Comparison of ENCODE assay signal across 27 mouse cellular contexts in genomic region chr9:111448976-111449375, GRCm38 (mm10). TPM values are rescaled to one million over a fixed set of nuclear protein-coding genes. Genes with fewer than 3 reads are reported as not detected.
DNase-seq lines count a peak whose midpoint lies in the region; ATAC-seq and TF ChIP-seq lines count a peak whose summit lies in the region.
"Had no signal": no experiment of that assay in that cellular context is flagged by ENCODE, and none has a peak within 500 bp of the region (broad histone marks: within the 10 kb centered on the region; RNA-seq: fewer than 3 reads in every experiment).

No protein-coding gene starts in this region.

- peak; percentile 36 to 58 for DNase-seq in kidney, postnatal 25 days
- DNase-seq in thymus, postnatal 36 days: no peak
- DNase-seq in urinary bladder, postnatal 36 days (ENCODE audit: low spot score in 2 of 2): no peak
- DNase-seq: adrenal gland, postnatal 14 days; cerebellum, adult 11-12 months; cerebellum, adult 9-10 months; cerebellum, postnatal 36 days; embryo, embryonic 11 days; gastrocnemius, adult 2 months; gastrocnemius, postnatal 25 days; heart, postnatal 10 days; heart, postnatal 4 days had no signal

- no peak for TF ChIP-seq CTCF in intestine, postnatal 0 days (IDR thresholded peaks at IDR 0.05; ENCODE audit: low read depth)

- H3K4me1 ChIP-seq in intestine, embryonic 16.5 days (ENCODE audit: control insufficient read depth, insufficient read depth, low read length): 0 out of 2 replicates have a peak, but pooled peaks cover 2% of the 10 kb centered on the region
- no peaks in the 10 kb centered on the region for H3K4me1 ChIP-seq in intestine, embryonic 15.5 days (replicated peaks)
- 0 out of 2 replicates have a peak, but pooled peaks cover 4% of the 10 kb centered on the region for H3K4me1 ChIP-seq in intestine, postnatal 0 days (replicated peaks; ENCODE audit: control insufficient read depth, insufficient read depth, low read length)
- H3K4me1 ChIP-seq in kidney, embryonic 16.5 days (ENCODE audit: insufficient read depth, low read length): peaks cover 12% of the 10 kb centered on the region; the same call in 1 of the 2 replicates
- H3K4me1 ChIP-seq: embryonic facial prominence, embryonic 15.5 days; forebrain, embryonic 10.5 days; hindbrain, embryonic 12.5 days had no signal

- peak; percentile 53; the same call in 1 of the 2 replicates for ATAC-seq in intestine, embryonic 16.5 days
- no peak for ATAC-seq in intestine, embryonic 15.5 days
- peak; percentile 50; the same call in 1 of the 2 replicates for ATAC-seq in intestine, postnatal 0 days
- ATAC-seq in kidney, embryonic 16.5 days (ENCODE audit: low FRiP score, low TSS enrichment): peak; percentile 63; the same call in 1 of the 2 replicates
- no peak for ATAC-seq in monocyte, adult 5-6 weeks (replicated peaks; ENCODE audit: insufficient number of reproducible peaks, low FRiP score, low TSS enrichment, poor library complexity, severe bottlenecking)
- ATAC-seq: activated CD4-positive, CD25-positive, alpha-beta regulatory T cell, adult 4 months; forebrain, embryonic 14.5 days; Patski had no signal

- no peak overlapping the region for H3K4me3 ChIP-seq in intestine, embryonic 16.5 days (ENCODE audit: low read length)
- no peak overlapping the region for H3K4me3 ChIP-seq in intestine, embryonic 15.5 days (replicated peaks)
- H3K4me3 ChIP-seq in intestine, postnatal 0 days (ENCODE audit: low read depth, low read length): no peak overlapping the region
- no peak overlapping the region for H3K4me3 ChIP-seq in kidney, embryonic 16.5 days (ENCODE audit: low read length)
- H3K4me3 ChIP-seq: embryonic facial prominence, embryonic 15.5 days; erythroblast, embryonic 14.5 days; forebrain, embryonic 10.5 days; gastrocnemius, adult 2 months; heart, embryonic 10.5 days; hindbrain, embryonic 12.5 days had no signal

- no peak overlapping the region for H3K27ac ChIP-seq in intestine, embryonic 16.5 days (ENCODE audit: low read length)
- H3K27ac ChIP-seq in intestine, embryonic 15.5 days: no peak overlapping the region
- no peak overlapping the region for H3K27ac ChIP-seq in intestine, postnatal 0 days (ENCODE audit: low read depth, low read length)
- H3K27ac ChIP-seq in kidney, embryonic 16.5 days (ENCODE audit: low read length): peak overlapping the region; percentile 46; the same call in 1 of the 2 replicates
- H3K27ac ChIP-seq: embryonic facial prominence, embryonic 15.5 days; forebrain, embryonic 10.5 days; gastrocnemius, adult 2 months; heart, embryonic 10.5 days; hindbrain, embryonic 12.5 days had no signal

- H3K9me3 ChIP-seq in intestine, embryonic 16.5 days (ENCODE audit: control insufficient read depth, low read length): no peaks in the 10 kb centered on the region
- no peaks in the 10 kb centered on the region for H3K9me3 ChIP-seq in intestine, embryonic 15.5 days
- no peaks in the 10 kb centered on the region for H3K9me3 ChIP-seq in intestine, postnatal 0 days (ENCODE audit: control insufficient read depth)
- no peaks in the 10 kb centered on the region for H3K9me3 ChIP-seq in kidney, embryonic 16.5 days (ENCODE audit: low read length)
- H3K9me3 ChIP-seq: embryonic facial prominence, embryonic 15.5 days; forebrain, embryonic 10.5 days; heart, embryonic 10.5 days; hindbrain, embryonic 12.5 days had no signal

- no peak overlapping the region for H3K9ac ChIP-seq in intestine, embryonic 16.5 days (ENCODE audit: low read depth, low read length)
- no peak overlapping the region for H3K9ac ChIP-seq in intestine, embryonic 15.5 days
- H3K9ac ChIP-seq in intestine, postnatal 0 days (ENCODE audit: low read depth, low read length): no peak overlapping the region
- H3K9ac ChIP-seq in kidney, embryonic 16.5 days (replicated peaks; ENCODE audit: low read length): no peak overlapping the region
- H3K9ac ChIP-seq: embryonic facial prominence, embryonic 15.5 days; hindbrain, embryonic 12.5 days had no signal

- WGBS in intestine, embryonic 16.5 days: 69% methylated on average over 2 of the region's 2 CpGs
- 74% methylated on average over 2 of the region's 2 CpGs for WGBS in intestine, embryonic 15.5 days
- WGBS in intestine, postnatal 0 days: 61% methylated on average over 2 of the region's 2 CpGs
- 54% methylated on average over 2 of the region's 2 CpGs for WGBS in kidney, embryonic 16.5 days

- no peak overlapping the region for H3K4me2 ChIP-seq in intestine, embryonic 16.5 days (ENCODE audit: low read depth, low read length)
- no peak overlapping the region for H3K4me2 ChIP-seq in intestine, embryonic 15.5 days (replicated peaks)
- H3K4me2 ChIP-seq in intestine, postnatal 0 days (replicated peaks; ENCODE audit: low read depth): 0 out of 2 replicates have a peak overlapping the region, but pooled peaks have one; percentile 13
- H3K4me2 ChIP-seq in kidney, embryonic 16.5 days (replicated peaks; ENCODE audit: low read depth, low read length): no peak overlapping the region
- H3K4me2 ChIP-seq: embryonic facial prominence, embryonic 15.5 days; hindbrain, embryonic 12.5 days had no signal

- H3K27me3 ChIP-seq in intestine, embryonic 16.5 days (replicated peaks; ENCODE audit: control insufficient read depth, insufficient read depth, low read length): no peaks in the 10 kb centered on the region
- no peaks in the 10 kb centered on the region for H3K27me3 ChIP-seq in intestine, embryonic 15.5 days (replicated peaks)
- no peaks in the 10 kb centered on the region for H3K27me3 ChIP-seq in intestine, postnatal 0 days (replicated peaks; ENCODE audit: control insufficient read depth, insufficient read depth, low read length)
- no peaks in the 10 kb centered on the region for H3K27me3 ChIP-seq in kidney, embryonic 16.5 days (ENCODE audit: insufficient read depth, low read length)
- H3K27me3 ChIP-seq: CH12.LX; embryonic facial prominence, embryonic 15.5 days; hindbrain, embryonic 12.5 days; Patski had no signal

- no peaks in the 10 kb centered on the region for H3K36me3 ChIP-seq in intestine, embryonic 16.5 days (ENCODE audit: control insufficient read depth, insufficient read depth, low read length)
- H3K36me3 ChIP-seq in intestine, embryonic 15.5 days: no peaks in the 10 kb centered on the region
- no peaks in the 10 kb centered on the region for H3K36me3 ChIP-seq in intestine, postnatal 0 days (ENCODE audit: control insufficient read depth, insufficient read depth)
- H3K36me3 ChIP-seq in kidney, embryonic 16.5 days (ENCODE audit: insufficient read depth, low read length): no peaks in the 10 kb centered on the region
- H3K36me3 ChIP-seq: embryonic facial prominence, embryonic 15.5 days; forebrain, embryonic 10.5 days; heart, embryonic 10.5 days; hindbrain, embryonic 12.5 days had no signal

RNA-seq across cellular contexts. Expression of gene Dclk3, which starts 10.1 kb away (rescaled TPM):
- polyA plus RNA-seq in intestine, embryonic 16.5 days (2015; fragmentation: Nextera tagmentation; extraction: Ambion mirVana): 0.58 and 0.77 TPM in 2 replicates
- 0.67 and 0.75 TPM in 2 replicates for polyA plus RNA-seq in intestine, embryonic 15.5 days (2015; fragmentation: Nextera tagmentation; extraction: Ambion mirVana)
- 1.1 and 1.4 TPM in 2 replicates for polyA plus RNA-seq in intestine, postnatal 0 days (2015; fragmentation: Nextera tagmentation; extraction: Ambion mirVana)
- 5.4 and 6.0 TPM in 2 replicates for polyA plus RNA-seq in kidney, embryonic 16.5 days (2015; fragmentation: Nextera tagmentation; extraction: Ambion mirVana)
- not detected in 3 replicates for total RNA-seq in monocyte, adult 5-6 weeks (2017)
- total RNA-seq: granulocyte monocyte progenitor cell, adult 5-6 weeks had no signal
- polyA plus RNA-seq: activated CD4-positive, CD25-positive, alpha-beta regulatory T cell, adult 4 months; erythroblast, embryonic 14.5 days had no signal

Comparison
In these comparisons a context has a peak if more than half of its experiments do, and no peak if none do; other contexts are left out.
1. ATAC-seq: peak in intestine, embryonic 16.5 days (single experiment), intestine, postnatal 0 days (single experiment) and kidney, embryonic 16.5 days (single experiment); none in intestine, embryonic 15.5 days (single experiment) and monocyte, adult 5-6 weeks (single experiment).
2. DNase-seq: peak in kidney, postnatal 25 days (2 of 2); none in thymus, postnatal 36 days (0 of 2) and urinary bladder, postnatal 36 days (0 of 2).